Mouse (Mus musculus) stomach, postnatal 0 days (tissue): Measurements from ENCODE around the gene Copz2. TPM values are rescaled to one million over a fixed set of nuclear protein-coding genes. Genes with fewer than 3 reads are reported as not detected.

Experiments used
- ATAC-seq: fragments of 200-750 bp; cut with Nextera tagmentation; 2 replicates; pipeline ENCODE4 v1.8.0; 2017; ENCODE audit not compliant: low FRiP score, low TSS enrichment
- DNase-seq: peaks from one replicate; pipeline ENCODE4 v3.0.0-alpha.2; 2016; ENCODE audit warnings: low spot score
- H3K27ac ChIP-seq: fragments of 300-500 bp; sonication (generic); replicated peaks from 2 replicates; pipeline ENCODE4 v1.5.1; 2014; ENCODE audit warnings: mild to moderate bottlenecking, control low read depth
- H3K27me3 ChIP-seq: fragments of 300-500 bp; sonication (generic); 2 replicates; pipeline ENCODE4 v1.6.1; 2014; ENCODE audit warnings: low read length; ENCODE audit not compliant: control insufficient read depth, insufficient read depth
- H3K36me3 ChIP-seq: fragments of 300-500 bp; sonication (generic); 2 replicates; pipeline ENCODE4 v1.6.1; 2014; ENCODE audit warnings: low read length, mixed read lengths; ENCODE audit not compliant: control insufficient read depth, insufficient read depth
- H3K4me1 ChIP-seq: fragments of 300-500 bp; sonication (generic); replicated peaks from 2 replicates; pipeline ENCODE4 v1.6.1; 2014; ENCODE audit warnings: antibody characterized with exemption; ENCODE audit not compliant: control insufficient read depth, insufficient read depth
- H3K4me2 ChIP-seq: fragments of 300-500 bp; sonication (generic); replicated peaks from 2 replicates; pipeline ENCODE4 v1.6.1; 2014; ENCODE audit warnings: low read depth, mild to moderate bottlenecking, control low read depth, moderate library complexity
- H3K4me3 ChIP-seq: fragments of 300-500 bp; sonication (generic); 2 replicates; pipeline ENCODE4 v1.5.1; 2014; ENCODE audit warnings: low read depth, low read length, control low read depth
- H3K9ac ChIP-seq: fragments of 300-500 bp; sonication (generic); 2 replicates; pipeline ENCODE4 v1.6.1; 2014; ENCODE audit warnings: mild to moderate bottlenecking, low read length, control low read depth, mixed read lengths
- H3K9me3 ChIP-seq: fragments of 300-500 bp; sonication (generic); 2 replicates; pipeline ENCODE4 v1.6.1; 2016; ENCODE audit warnings: low read length; ENCODE audit not compliant: control insufficient read depth
- CTCF ChIP-seq: IDR thresholded peaks from 2 replicates; pipeline ENCODE4 v1.5.1; 2016; ENCODE audit warnings: antibody characterized with exemption, low read depth, mild to moderate bottlenecking, moderate library complexity
- EP300 ChIP-seq: optimal IDR thresholded peaks from 2 replicates; pipeline ENCODE3; 2016; ENCODE audit warnings: antibody characterized with exemption
- WGBS: fragments of 180-500 bp; shearing (Covaris S2); extraction: QIAGEN DNeasy Blood & Tissue Kit; methylation state at CpG from one replicate; pipeline ENCODE4 v1.1.7; 2014; 5-methylcytosine and 5-hydroxymethylcytosine counted together
- polyA plus RNA-seq: library from polyadenylated mRNA; unstranded; fragments of >200 nt; fragmentation: Nextera tagmentation; extraction: Ambion mirVana; gene quantifications from 2 replicates; pipeline ENCODE4 v1.2.1, GENCODE M21; 2015

Copz2 gene
- polyA plus RNA-seq, 1 experiment from 2014 or later = 95.1 TPM

GRCm38 (mm10) chr11:96838341-96838740, 11.3 kb upstream of the Copz2 start:
- H3K9ac ChIP-seq = no peak overlapping the region
- no peak overlapping the region for H3K27ac ChIP-seq
- no peak for ATAC-seq
- no peaks in the 10 kb centered on the region for H3K27me3 ChIP-seq
- no peaks in the 10 kb centered on the region for H3K36me3 ChIP-seq
- H3K4me1 ChIP-seq = no peaks in the 10 kb centered on the region
- WGBS = 58% methylated on average over 4 of the region's 4 CpGs
- no peaks in the 10 kb centered on the region for H3K9me3 ChIP-seq
- no peak overlapping the region for H3K4me3 ChIP-seq
- DNase-seq = no peak
- TF ChIP-seq EP300 = no peak
- no peak for TF ChIP-seq CTCF
- H3K4me2 ChIP-seq = no peak overlapping the region

- no peak for TF ChIP-seq CTCF
- no peak for TF ChIP-seq EP300
- Histone ChIP-seq H3K9me3 (no peaks in the 10 kb centered on the region), H3K9ac (no peak overlapping the region), H3K4me3 (no peak overlapping the region), H3K4me2 (no peak overlapping the region), H3K27me3 (no peaks in the 10 kb centered on the region), H3K4me1 (no peaks in the 10 kb centered on the region), H3K36me3 (no peaks in the 10 kb centered on the region), H3K27ac (no peak overlapping the region)
- no peak for ATAC-seq
- no peak for DNase-seq
- WGBS = 74% methylated on average over 7 of the region's 7 CpGs
These were observed 10.2 kb upstream of the Copz2 start for GRCm38 (mm10) chr11:96839428-96839827.

GRCm38 (mm10) chr11:96839877-96840276, 9.8 kb upstream of the Copz2 start:
- H3K9ac ChIP-seq = no peak overlapping the region
- 0 out of 2 replicates have a peak overlapping the region, but pooled peaks have one; percentile 13 for H3K27ac ChIP-seq
- 57% methylated on average over 3 of the region's 3 CpGs for WGBS
- no peak for TF ChIP-seq EP300
- TF ChIP-seq CTCF = no peak
- ATAC-seq (no peak), DNase-seq (no peak)
- H3K4me1 ChIP-seq = no peaks in the 10 kb centered on the region
- H3K36me3 ChIP-seq = no peaks in the 10 kb centered on the region
- H3K9me3 ChIP-seq = no peaks in the 10 kb centered on the region
- no peak overlapping the region for H3K4me3 ChIP-seq
- no peaks in the 10 kb centered on the region for H3K27me3 ChIP-seq
- no peak overlapping the region for H3K4me2 ChIP-seq

GRCm38 (mm10) chr11:96840290-96840689, 9.4 kb upstream of the Copz2 start:
- WGBS = 39% methylated on average over 8 of the region's 8 CpGs
- H3K27me3 ChIP-seq = no peaks in the 10 kb centered on the region
- DNase-seq (no peak), ATAC-seq (no peak)
- H3K9me3 ChIP-seq = no peaks in the 10 kb centered on the region
- no peak for TF ChIP-seq EP300
- TF ChIP-seq CTCF = no peak
- no peak overlapping the region for H3K9ac ChIP-seq
- 0 out of 2 replicates have a peak overlapping the region, but pooled peaks have one; percentile 13 for H3K27ac ChIP-seq
- H3K36me3 ChIP-seq = no peaks in the 10 kb centered on the region
- no peaks in the 10 kb centered on the region for H3K4me1 ChIP-seq
- H3K4me2 ChIP-seq = no peak overlapping the region
- no peak overlapping the region for H3K4me3 ChIP-seq

- H3K27ac ChIP-seq = no peak overlapping the region
- no peak overlapping the region for H3K9ac ChIP-seq
- WGBS = 48% methylated on average over 3 of the region's 3 CpGs
- no peak overlapping the region for H3K4me3 ChIP-seq
- H3K27me3 ChIP-seq = no peaks in the 10 kb centered on the region
- H3K4me1 ChIP-seq = no peaks in the 10 kb centered on the region
- TF ChIP-seq EP300 (no peak), CTCF (no peak)
- DNase-seq (no peak), ATAC-seq (no peak)
- H3K4me2 ChIP-seq = no peak overlapping the region
- no peaks in the 10 kb centered on the region for H3K9me3 ChIP-seq
- no peaks in the 10 kb centered on the region for H3K36me3 ChIP-seq
These were observed 6.0 kb upstream of the Copz2 start for GRCm38 (mm10) chr11:96843627-96844026.

- Histone ChIP-seq H3K27ac (no peak overlapping the region), H3K9me3 (no peaks in the 10 kb centered on the region), H3K36me3 (no peaks in the 10 kb centered on the region), H3K4me1 (no peaks in the 10 kb centered on the region), H3K4me2 (no peak overlapping the region), H3K27me3 (no peaks in the 10 kb centered on the region), H3K9ac (no peak overlapping the region), H3K4me3 (no peak overlapping the region)
- no peak for DNase-seq
- WGBS = 55% methylated on average over 3 of the region's 3 CpGs
- TF ChIP-seq EP300 (no peak), CTCF (no peak)
- no peak for ATAC-seq
These were observed 2.4 kb upstream of the Copz2 start for GRCm38 (mm10) chr11:96847240-96847639.
